Mouse (Mus musculus) hindbrain, postnatal 0 days (tissue): ENCODE results near the gene Xrcc5. TPM values are rescaled to one million over a fixed set of nuclear protein-coding genes. Genes with fewer than 3 reads are reported as not detected.
A peak's percentile ranks its signal among the peaks of the same experiment; 100 is the strongest.

Experiments
- ATAC-seq: fragments of 200-750 bp; cut with Nextera tagmentation; 2 replicates; pipeline ENCODE4 v1.8.0; 2017; ENCODE audit warnings: mild to moderate bottlenecking, moderate TSS enrichment, moderate library complexity
- DNase-seq: peaks from one replicate; pipeline ENCODE4 v3.0.0-alpha.2; 2015; ENCODE audit warnings: low spot score
- H3K27ac ChIP-seq: fragments of 300-500 bp; sonication (generic); 2 replicates; pipeline ENCODE4 v1.5.1; 2014; ENCODE audit warnings: mild to moderate bottlenecking
- H3K27me3 ChIP-seq: fragments of 300-500 bp; sonication (generic); 2 replicates; pipeline ENCODE4 v1.6.1; 2014; ENCODE audit warnings: low read length, mixed read lengths; ENCODE audit not compliant: insufficient read depth
- H3K36me3 ChIP-seq: fragments of 300-500 bp; sonication (generic); 2 replicates; pipeline ENCODE4 v1.6.1; 2014; ENCODE audit warnings: low read length, mixed read lengths; ENCODE audit not compliant: insufficient read depth
- H3K4me1 ChIP-seq: fragments of 300-500 bp; sonication (generic); 2 replicates; pipeline ENCODE4 v1.6.1; 2014; ENCODE audit warnings: antibody characterized with exemption, low read length, mixed read lengths; ENCODE audit not compliant: insufficient read depth
- H3K4me2 ChIP-seq: fragments of 300-500 bp; sonication (generic); 2 replicates; pipeline ENCODE4 v1.6.1; 2014; ENCODE audit warnings: low read depth, mild to moderate bottlenecking, low read length, moderate library complexity, mixed read lengths
- H3K4me3 ChIP-seq: fragments of 300-500 bp; sonication (generic); 2 replicates; pipeline ENCODE4 v1.5.1; 2014; ENCODE audit warnings: low read length
- H3K9ac ChIP-seq: fragments of 300-500 bp; sonication (generic); replicated peaks from 2 replicates; pipeline ENCODE4 v1.6.1; 2014; ENCODE audit warnings: mild to moderate bottlenecking, low read length, moderate library complexity, mixed read lengths
- H3K9me3 ChIP-seq: fragments of 300-500 bp; sonication (generic); 2 replicates; pipeline ENCODE4 v1.6.1; 2016; ENCODE audit warnings: low read length, mixed read lengths
- CTCF ChIP-seq: IDR thresholded peaks from 2 replicates; pipeline ENCODE4 v1.5.1; 2016; ENCODE audit warnings: antibody characterized with exemption, control low read depth, low read depth
- WGBS: fragments of 180-500 bp; shearing (Covaris S2); extraction: QIAGEN DNeasy Blood & Tissue Kit; methylation state at CpG from one replicate; pipeline ENCODE4 v1.1.7; 2014; 5-methylcytosine and 5-hydroxymethylcytosine counted together
- polyA plus RNA-seq: library from polyadenylated mRNA; unstranded; fragments of >200 nt; fragmentation: Nextera tagmentation; extraction: Ambion mirVana; gene quantifications from 2 replicates; pipeline ENCODE4 v1.2.1, GENCODE M21; 2015
- total RNA-seq: library from RNA; depleted of rRNA; stranded (reverse); fragments of >200 nt; gene quantifications from 2 replicates; pipeline ENCODE4 v1.2.3, GENCODE M21; 2014

The Xrcc5 gene
- total and polyA plus RNA-seq, 2 experiments from 2014 or later = 9.0 to 15.7 TPM

- WGBS = 92% methylated on average over 1 of the region's 1 CpGs
- DNase-seq = peak; percentile 16
Measured at GRCm38 (mm10) chr1:72301845-72302244, 5.4 kb upstream of the Xrcc5 start.

GRCm38 (mm10) chr1:72306241-72306640, 980 bp upstream of the Xrcc5 start:
- H3K36me3 ChIP-seq = no peaks in the 10 kb centered on the region
- no peak overlapping the region for H3K9ac ChIP-seq
- H3K4me1 ChIP-seq = 0 out of 2 replicates have a peak, but pooled peaks cover 4% of the 10 kb centered on the region
- H3K4me2 ChIP-seq = peak overlapping the region; percentile 77; the same call in 1 of the 2 replicates
- no peak for DNase-seq
- H3K9me3 ChIP-seq = no peaks in the 10 kb centered on the region
- no peaks in the 10 kb centered on the region for H3K27me3 ChIP-seq
- ATAC-seq = no peak
- no peak for TF ChIP-seq CTCF
- H3K4me3 ChIP-seq = no peak overlapping the region
- 0 out of 2 replicates have a peak overlapping the region, but pooled peaks have one; percentile 84 for H3K27ac ChIP-seq
- 43% methylated on average over 3 of the region's 3 CpGs for WGBS

More at GRCm38 (mm10) chr1:72301845-72302244, 5.4 kb upstream of the Xrcc5 start:
- Histone ChIP-seq H3K4me2 (no peak overlapping the region), H3K4me1 (no peaks in the 10 kb centered on the region), H3K4me3 (no peak overlapping the region), H3K9me3 (no peaks in the 10 kb centered on the region), H3K36me3 (no peaks in the 10 kb centered on the region), H3K27ac (no peak overlapping the region), H3K27me3 (no peaks in the 10 kb centered on the region), H3K9ac (no peak overlapping the region)
- ATAC-seq = no peak
- no peak for TF ChIP-seq CTCF

GRCm38 (mm10) chr1:72306679-72307181, 491 bp upstream of the Xrcc5 start:
- no peaks in the 10 kb centered on the region for H3K9me3 ChIP-seq
- ATAC-seq = peak; percentile 86
- 0 out of 2 replicates have a peak, but pooled peaks cover 4% of the 10 kb centered on the region for H3K4me1 ChIP-seq
- DNase-seq = peak; percentile 14
- peak overlapping the region; percentile 84 for H3K27ac ChIP-seq
- peak overlapping the region; percentile 77 for H3K4me2 ChIP-seq
- H3K36me3 ChIP-seq = no peaks in the 10 kb centered on the region
- 2% methylated on average over 11 of the region's 11 CpGs for WGBS
- H3K9ac ChIP-seq = peak overlapping the region; percentile 78
- TF ChIP-seq CTCF = peak; percentile 54
- no peaks in the 10 kb centered on the region for H3K27me3 ChIP-seq
- peak overlapping the region; percentile 62 for H3K4me3 ChIP-seq

GRCm38 (mm10) chr1:72308919-72309318, 1.7 kb downstream of the Xrcc5 start:
- 63% methylated on average over 4 of the region's 4 CpGs for WGBS
- Histone ChIP-seq H3K4me2 (no peak overlapping the region), H3K36me3 (no peaks in the 10 kb centered on the region), H3K9ac (no peak overlapping the region), H3K4me1 (0 out of 2 replicates have a peak, but pooled peaks cover 4% of the 10 kb centered on the region), H3K27me3 (no peaks in the 10 kb centered on the region), H3K9me3 (no peaks in the 10 kb centered on the region), H3K4me3 (no peak overlapping the region), H3K27ac (no peak overlapping the region)
- ATAC-seq = no peak
- TF ChIP-seq CTCF = no peak
- no peak for DNase-seq

GRCm38 (mm10) chr1:72309744-72310424, 2.7 kb downstream of the Xrcc5 start:
- H3K27ac ChIP-seq = no peak overlapping the region
- H3K36me3 ChIP-seq = no peaks in the 10 kb centered on the region
- no peak overlapping the region for H3K4me3 ChIP-seq
- no peak overlapping the region for H3K9ac ChIP-seq
- 75% methylated on average over 6 of the region's 6 CpGs for WGBS
- 0 out of 2 replicates have a peak, but pooled peaks cover 4% of the 10 kb centered on the region for H3K4me1 ChIP-seq
- DNase-seq = no peak
- H3K4me2 ChIP-seq = no peak overlapping the region
- no peaks in the 10 kb centered on the region for H3K9me3 ChIP-seq
- no peak for TF ChIP-seq CTCF
- ATAC-seq = no peak
- H3K27me3 ChIP-seq = no peaks in the 10 kb centered on the region

GRCm38 (mm10) chr1:72312701-72313398, 5.6 kb downstream of the Xrcc5 start:
- Histone ChIP-seq H3K9me3 (no peaks in the 10 kb centered on the region), H3K9ac (no peak overlapping the region), H3K4me1 (0 out of 2 replicates have a peak, but pooled peaks cover 3% of the 10 kb centered on the region), H3K36me3 (no peaks in the 10 kb centered on the region), H3K4me2 (no peak overlapping the region), H3K27ac (no peak overlapping the region), H3K27me3 (no peaks in the 10 kb centered on the region), H3K4me3 (no peak overlapping the region)
- TF ChIP-seq CTCF = no peak
- 88% methylated on average over 9 of the region's 9 CpGs for WGBS
- ATAC-seq = no peak
- no peak for DNase-seq
